Mouse (Mus musculus): Measurements from ENCODE around the gene Dctd. TPM values are rescaled to one million over a fixed set of nuclear protein-coding genes. Genes with fewer than 3 reads are reported as not detected.

Dctd gene
- polyA plus RNA-seq, 1 experiment from 2014 or later = 46.3 TPM

- Histone ChIP-seq H3K36me3 (ENCODE audit: control insufficient read depth, insufficient read depth, low read length) (peaks cover 12% of the 10 kb centered on the region; the same call in 1 of the 2 replicates), H3K27me3 (ENCODE audit: control insufficient read depth, insufficient read depth, low read length) (no peaks in the 10 kb centered on the region), H3K4me2 (replicated peaks; ENCODE audit: low read depth, low read length) (no peak overlapping the region), H3K27ac (ENCODE audit: low read depth, low read length) (no peak overlapping the region), H3K9me3 (ENCODE audit: control insufficient read depth, low read length) (no peaks in the 10 kb centered on the region), H3K4me3 (ENCODE audit: low read length) (no peak overlapping the region), H3K9ac (ENCODE audit: low read depth, low read length) (no peak overlapping the region), H3K4me1 (ENCODE audit: control insufficient read depth, insufficient read depth, low read length) (peaks cover 4% of the 10 kb centered on the region; the same call in 1 of the 2 replicates)
- 76% methylated on average over 5 of the region's 5 CpGs for WGBS
- ATAC-seq (ENCODE audit: low FRiP score, low TSS enrichment) = no peak
Observed at GRCm38 (mm10) chr8:48133321-48133720, 34.4 kb downstream of the Dctd start.

- Histone ChIP-seq H3K4me2 (replicated peaks; ENCODE audit: low read depth, low read length) (peak overlapping the region; percentile 24), H3K36me3 (ENCODE audit: control insufficient read depth, insufficient read depth, low read length) (peaks cover 20% of the 10 kb centered on the region), H3K9me3 (ENCODE audit: control insufficient read depth, low read length) (no peaks in the 10 kb centered on the region), H3K9ac (ENCODE audit: low read depth, low read length) (no peak overlapping the region), H3K27me3 (ENCODE audit: control insufficient read depth, insufficient read depth, low read length) (no peaks in the 10 kb centered on the region), H3K27ac (ENCODE audit: low read depth, low read length) (no peak overlapping the region), H3K4me1 (ENCODE audit: control insufficient read depth, insufficient read depth, low read length) (no peaks in the 10 kb centered on the region), H3K4me3 (ENCODE audit: low read length) (no peak overlapping the region)
- peak; percentile 76 for ATAC-seq (ENCODE audit: low FRiP score, low TSS enrichment)
- WGBS = 54% methylated on average over 30 of the region's 30 CpGs
Observed at GRCm38 (mm10) chr8:48136804-48137650, 38.1 kb downstream of the Dctd start.

GRCm38 (mm10) chr8:48137651-48137937, 38.7 kb downstream of the Dctd start:
- no peak overlapping the region for H3K4me2 ChIP-seq (replicated peaks; ENCODE audit: low read depth, low read length)
- H3K36me3 ChIP-seq (ENCODE audit: control insufficient read depth, insufficient read depth, low read length) = peaks cover 22% of the 10 kb centered on the region
- H3K27me3 ChIP-seq (ENCODE audit: control insufficient read depth, insufficient read depth, low read length) = no peaks in the 10 kb centered on the region
- no peak overlapping the region for H3K9ac ChIP-seq (ENCODE audit: low read depth, low read length)
- no peak overlapping the region for H3K4me3 ChIP-seq (ENCODE audit: low read length)
- ATAC-seq (ENCODE audit: low FRiP score, low TSS enrichment) = no peak
- H3K9me3 ChIP-seq (ENCODE audit: control insufficient read depth, low read length) = no peaks in the 10 kb centered on the region
- 73% methylated on average over 3 of the region's 3 CpGs for whole genome bisulfite sequencing
- no peaks in the 10 kb centered on the region for H3K4me1 ChIP-seq (ENCODE audit: control insufficient read depth, insufficient read depth, low read length)
- H3K27ac ChIP-seq (ENCODE audit: low read depth, low read length) = no peak overlapping the region

- Histone ChIP-seq H3K4me3 (ENCODE audit: low read length) (no peak overlapping the region), H3K4me2 (replicated peaks; ENCODE audit: low read depth, low read length) (no peak overlapping the region), H3K27me3 (ENCODE audit: control insufficient read depth, insufficient read depth, low read length) (no peaks in the 10 kb centered on the region), H3K4me1 (ENCODE audit: control insufficient read depth, insufficient read depth, low read length) (no peaks in the 10 kb centered on the region), H3K9ac (ENCODE audit: low read depth, low read length) (no peak overlapping the region), H3K9me3 (ENCODE audit: control insufficient read depth, low read length) (no peaks in the 10 kb centered on the region; the same call in 1 of the 2 replicates), H3K27ac (ENCODE audit: low read depth, low read length) (no peak overlapping the region), H3K36me3 (ENCODE audit: control insufficient read depth, insufficient read depth, low read length) (peaks cover 22% of the 10 kb centered on the region)
- ATAC-seq (ENCODE audit: low FRiP score, low TSS enrichment) = no peak
- WGBS = 90% methylated on average over 5 of the region's 5 CpGs
Observed at GRCm38 (mm10) chr8:48141023-48141422, 42.1 kb downstream of the Dctd start.

- Histone ChIP-seq H3K9me3 (ENCODE audit: control insufficient read depth, low read length) (peaks cover 8% of the 10 kb centered on the region; the same call in 1 of the 2 replicates), H3K4me1 (ENCODE audit: control insufficient read depth, insufficient read depth, low read length) (no peaks in the 10 kb centered on the region), H3K4me2 (replicated peaks; ENCODE audit: low read depth, low read length) (no peak overlapping the region), H3K4me3 (ENCODE audit: low read length) (no peak overlapping the region), H3K27ac (ENCODE audit: low read depth, low read length) (no peak overlapping the region), H3K36me3 (ENCODE audit: control insufficient read depth, insufficient read depth, low read length) (peaks cover 11% of the 10 kb centered on the region; the same call in 1 of the 2 replicates), H3K9ac (ENCODE audit: low read depth, low read length) (no peak overlapping the region), H3K27me3 (ENCODE audit: control insufficient read depth, insufficient read depth, low read length) (no peaks in the 10 kb centered on the region)
- 82% methylated on average over 5 of the region's 5 CpGs for WGBS
- no peak for ATAC-seq (ENCODE audit: low FRiP score, low TSS enrichment)
Observed at GRCm38 (mm10) chr8:48145766-48146165, 46.9 kb downstream of the Dctd start.

GRCm38 (mm10) chr8:48146449-48146848, 47.6 kb downstream of the Dctd start:
- H3K4me1 ChIP-seq (ENCODE audit: control insufficient read depth, insufficient read depth, low read length) = no peaks in the 10 kb centered on the region
- 81% methylated on average over 10 of the region's 10 CpGs for WGBS
- peaks cover 8% of the 10 kb centered on the region; the same call in 1 of the 2 replicates for H3K9me3 ChIP-seq (ENCODE audit: control insufficient read depth, low read length)
- peaks cover 5% of the 10 kb centered on the region; the same call in 1 of the 2 replicates for H3K36me3 ChIP-seq (ENCODE audit: control insufficient read depth, insufficient read depth, low read length)
- no peak overlapping the region for H3K9ac ChIP-seq (ENCODE audit: low read depth, low read length)
- no peak overlapping the region for H3K27ac ChIP-seq (ENCODE audit: low read depth, low read length)
- no peak for ATAC-seq (ENCODE audit: low FRiP score, low TSS enrichment)
- H3K4me2 ChIP-seq (replicated peaks; ENCODE audit: low read depth, low read length) = no peak overlapping the region
- no peak overlapping the region for H3K4me3 ChIP-seq (ENCODE audit: low read length)
- H3K27me3 ChIP-seq (ENCODE audit: control insufficient read depth, insufficient read depth, low read length) = no peaks in the 10 kb centered on the region

GRCm38 (mm10) chr8:48152062-48152738, 53.3 kb downstream of the Dctd start:
- Histone ChIP-seq H3K9me3 (ENCODE audit: control insufficient read depth, low read length) (peaks cover 14% of the 10 kb centered on the region; the same call in 1 of the 2 replicates), H3K9ac (ENCODE audit: low read depth, low read length) (no peak overlapping the region), H3K36me3 (ENCODE audit: control insufficient read depth, insufficient read depth, low read length) (no peaks in the 10 kb centered on the region), H3K4me1 (ENCODE audit: control insufficient read depth, insufficient read depth, low read length) (peaks cover 16% of the 10 kb centered on the region; the same call in 1 of the 2 replicates), H3K27me3 (ENCODE audit: control insufficient read depth, insufficient read depth, low read length) (no peaks in the 10 kb centered on the region; the same call in 1 of the 2 replicates), H3K4me3 (ENCODE audit: low read length) (no peak overlapping the region), H3K4me2 (replicated peaks; ENCODE audit: low read depth, low read length) (no peak overlapping the region), H3K27ac (ENCODE audit: low read depth, low read length) (no peak overlapping the region)
- peak; percentile 79; the same call in 1 of the 2 replicates for ATAC-seq (ENCODE audit: low FRiP score, low TSS enrichment)
- 39% methylated on average over 19 of the region's 19 CpGs for WGBS

GRCm38 (mm10) chr8:48153360-48154121, 54.6 kb downstream of the Dctd start:
- ATAC-seq (ENCODE audit: low FRiP score, low TSS enrichment) = peak; percentile 36; the same call in 1 of the 2 replicates
- H3K4me1 ChIP-seq (ENCODE audit: control insufficient read depth, insufficient read depth, low read length) = peaks cover 19% of the 10 kb centered on the region; the same call in 1 of the 2 replicates
- no peak overlapping the region; the same call in 1 of the 2 replicates for H3K4me2 ChIP-seq (replicated peaks; ENCODE audit: low read depth, low read length)
- H3K27me3 ChIP-seq (ENCODE audit: control insufficient read depth, insufficient read depth, low read length) = no peaks in the 10 kb centered on the region; the same call in 1 of the 2 replicates
- 0 out of 2 replicates have a peak overlapping the region, but pooled peaks have one; percentile 18 for H3K27ac ChIP-seq (ENCODE audit: low read depth, low read length)
- H3K9ac ChIP-seq (ENCODE audit: low read depth, low read length) = no peak overlapping the region
- no peaks in the 10 kb centered on the region for H3K36me3 ChIP-seq (ENCODE audit: control insufficient read depth, insufficient read depth, low read length)
- no peak overlapping the region for H3K4me3 ChIP-seq (ENCODE audit: low read length)
- WGBS = 36% methylated on average over 15 of the region's 15 CpGs
- peaks cover 14% of the 10 kb centered on the region; the same call in 1 of the 2 replicates for H3K9me3 ChIP-seq (ENCODE audit: control insufficient read depth, low read length)
